Mouse (Mus musculus) kidney, adult 18-20 months (tissue): Measurements from ENCODE around the gene Cep164.
A peak's percentile ranks its signal among the peaks of the same experiment; 100 is the strongest.
"Not testable (repeated sequence)": the region's sequence is repeated elsewhere in the genome, so short reads cannot be mapped to it uniquely, and the experiment has no call there.

ENCODE experiments used
- DNase-seq: peaks from one replicate; pipeline ENCODE4 v3.0.0; 2021

Gene Cep164

GRCm38 (mm10) chr9:45828291-45828963 is at the start of gene Cep164:
Gene Cep164, minus strand, starts transcription at chr9:45828691.
- peak; percentile 88 for DNase-seq

- DNase-seq: peak; percentile 18
These were observed 49.4 kb upstream of the Cep164 start for GRCm38 (mm10) chr9:45877928-45878327.

- no peak for DNase-seq
These were observed 41.8 kb upstream of the Cep164 start for GRCm38 (mm10) chr9:45870265-45870664.

- no peak for DNase-seq
These were observed 40.7 kb upstream of the Cep164 start for GRCm38 (mm10) chr9:45869181-45869580.

- DNase-seq: no peak
These were observed 33.3 kb upstream of the Cep164 start for GRCm38 (mm10) chr9:45861813-45862212.

- DNase-seq: no peak
These were observed 30.9 kb upstream of the Cep164 start for GRCm38 (mm10) chr9:45859364-45859763.

- no peak for DNase-seq
These were observed 25.6 kb upstream of the Cep164 start for GRCm38 (mm10) chr9:45854136-45854535.

GRCm38 (mm10) chr9:45853695-45854094 is 25.2 kb upstream of the Cep164 start:
- DNase-seq: no peak

GRCm38 (mm10) chr9:45851776-45852175 is 23.3 kb upstream of the Cep164 start:
- no peak for DNase-seq

GRCm38 (mm10) chr9:45851330-45851729 is 22.8 kb upstream of the Cep164 start:
- DNase-seq: no peak

GRCm38 (mm10) chr9:45850528-45851155 is 22.2 kb upstream of the Cep164 start:
- no peak for DNase-seq

- DNase-seq: no peak
These were observed 21.3 kb upstream of the Cep164 start for GRCm38 (mm10) chr9:45849528-45850408.

GRCm38 (mm10) chr9:45846891-45847460 is 18.5 kb upstream of the Cep164 start:
- DNase-seq: no peak

- not testable (repeated sequence) for DNase-seq
These were observed 17.7 kb upstream of the Cep164 start for GRCm38 (mm10) chr9:45846176-45846575.

- DNase-seq: no peak
These were observed 17.1 kb upstream of the Cep164 start for GRCm38 (mm10) chr9:45845541-45845940.

GRCm38 (mm10) chr9:45843780-45844179 is 15.3 kb upstream of the Cep164 start:
- no peak for DNase-seq

GRCm38 (mm10) chr9:45843007-45843406 is 14.5 kb upstream of the Cep164 start:
- DNase-seq: no peak

GRCm38 (mm10) chr9:45841458-45841857 is 13.0 kb upstream of the Cep164 start:
- DNase-seq: no peak

- no peak for DNase-seq
These were observed 11.8 kb upstream of the Cep164 start for GRCm38 (mm10) chr9:45840331-45840730.

- no peak for DNase-seq
These were observed 11.4 kb upstream of the Cep164 start for GRCm38 (mm10) chr9:45839982-45840300.

- DNase-seq: no peak
These were observed 10.9 kb upstream of the Cep164 start for GRCm38 (mm10) chr9:45839139-45839981.

GRCm38 (mm10) chr9:45838434-45839138 is 10.1 kb upstream of the Cep164 start, which contains the start of gene Bace1:
Gene Bace1, plus strand, starts transcription at chr9:45838580.
- peak; percentile 82 for DNase-seq
